Mouse (Mus musculus) retina, adult 2 months (tissue): ENCODE results near the gene Cdh20.

ENCODE experiments used
- DNase-seq: peaks from one replicate; pipeline ENCODE4 v3.0.0-alpha.2; 2012; ENCODE audit warnings: low read depth, low spot score

Gene Cdh20

GRCm38 (mm10) chr1:104768371-104769249 lies at the start of gene Cdh20:
Cdh20 (plus strand) TSS chr1:104768529.
- DNase-seq = no peak

GRCm38 (mm10) chr1:104746816-104747215 lies 21.5 kb upstream of the Cdh20 start:
- DNase-seq = no peak

GRCm38 (mm10) chr1:104747438-104747837 lies 20.9 kb upstream of the Cdh20 start:
- no peak for DNase-seq

GRCm38 (mm10) chr1:104754483-104754882 lies 13.8 kb upstream of the Cdh20 start:
- no peak for DNase-seq

GRCm38 (mm10) chr1:104755896-104756295 lies 12.4 kb upstream of the Cdh20 start:
- DNase-seq = no peak

DNA sequence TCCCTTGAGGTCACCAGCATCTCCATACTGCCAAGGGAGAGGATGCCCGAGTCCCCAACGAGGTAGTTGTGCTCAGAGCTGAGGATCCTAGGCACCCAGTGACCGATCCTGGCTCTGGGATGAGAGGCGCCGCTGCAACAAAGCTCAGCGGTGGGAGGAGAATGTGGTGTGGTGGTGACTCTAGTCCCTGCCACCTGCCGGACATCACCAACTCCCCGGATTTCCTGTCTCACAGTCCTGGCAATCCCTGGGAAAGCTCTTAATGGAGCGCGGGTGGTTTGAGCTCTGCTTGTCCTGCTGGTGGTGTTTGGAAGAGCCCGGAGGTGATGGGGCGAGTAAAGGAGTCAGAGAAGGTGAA lies 900 bp downstream of the Cdh20 start:
- DNase-seq = no peak

- DNase-seq = no peak
These were observed 3.6 kb downstream of the Cdh20 start for GRCm38 (mm10) chr1:104771937-104772336.

GRCm38 (mm10) chr1:104773207-104773606 lies 4.9 kb downstream of the Cdh20 start:
- DNase-seq = no peak

GRCm38 (mm10) chr1:104793488-104793887 lies 25.2 kb downstream of the Cdh20 start:
- no peak for DNase-seq

- DNase-seq = no peak
These were observed 27.8 kb downstream of the Cdh20 start for GRCm38 (mm10) chr1:104796146-104796545.

DNA sequence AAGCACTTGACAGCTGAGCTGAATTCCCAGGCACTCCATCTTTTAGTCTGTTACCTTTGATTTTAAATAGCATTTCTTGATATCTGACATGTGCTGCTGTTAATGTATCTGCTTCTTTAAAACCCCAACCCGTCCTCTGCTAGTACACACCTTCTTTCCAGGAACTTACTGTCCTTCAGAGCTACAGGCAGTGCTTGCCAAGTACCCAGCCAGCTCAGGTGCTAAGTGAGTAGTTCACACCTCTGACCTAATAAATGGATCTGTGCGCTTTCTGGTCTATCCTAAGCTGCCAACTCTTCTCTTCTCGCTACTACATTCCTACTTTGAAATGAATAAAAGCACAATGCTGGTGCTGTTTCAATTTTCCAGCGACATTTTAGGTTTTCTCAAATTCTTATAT lies 28.8 kb downstream of the Cdh20 start:
- DNase-seq = no peak

GRCm38 (mm10) chr1:104804746-104805145 lies 36.4 kb downstream of the Cdh20 start:
- no peak for DNase-seq

DNA sequence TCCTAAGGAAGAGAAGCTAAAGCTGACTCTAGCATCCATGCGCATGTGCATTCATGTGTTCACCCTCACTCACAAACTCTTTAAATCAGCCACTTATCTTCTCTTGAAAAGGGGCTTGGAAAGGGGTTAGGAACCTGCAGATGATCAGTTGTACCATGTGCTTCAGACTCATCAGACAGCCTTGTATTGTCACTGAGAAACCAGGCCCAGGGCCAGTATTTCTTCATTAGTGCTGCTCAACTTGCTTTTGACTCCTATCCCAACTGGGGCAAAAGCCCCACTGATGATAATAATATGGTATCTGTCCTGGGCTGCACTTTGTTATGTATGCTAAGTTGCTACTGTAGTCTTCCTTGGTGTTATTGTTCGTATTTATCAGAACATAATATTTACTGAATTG lies 38.9 kb downstream of the Cdh20 start:
- DNase-seq = no peak

GRCm38 (mm10) chr1:104817510-104817909 lies 49.2 kb downstream of the Cdh20 start:
- DNase-seq = no peak

- DNase-seq = no peak
These were observed 59.8 kb downstream of the Cdh20 start for GRCm38 (mm10) chr1:104828106-104828505.

DNA sequence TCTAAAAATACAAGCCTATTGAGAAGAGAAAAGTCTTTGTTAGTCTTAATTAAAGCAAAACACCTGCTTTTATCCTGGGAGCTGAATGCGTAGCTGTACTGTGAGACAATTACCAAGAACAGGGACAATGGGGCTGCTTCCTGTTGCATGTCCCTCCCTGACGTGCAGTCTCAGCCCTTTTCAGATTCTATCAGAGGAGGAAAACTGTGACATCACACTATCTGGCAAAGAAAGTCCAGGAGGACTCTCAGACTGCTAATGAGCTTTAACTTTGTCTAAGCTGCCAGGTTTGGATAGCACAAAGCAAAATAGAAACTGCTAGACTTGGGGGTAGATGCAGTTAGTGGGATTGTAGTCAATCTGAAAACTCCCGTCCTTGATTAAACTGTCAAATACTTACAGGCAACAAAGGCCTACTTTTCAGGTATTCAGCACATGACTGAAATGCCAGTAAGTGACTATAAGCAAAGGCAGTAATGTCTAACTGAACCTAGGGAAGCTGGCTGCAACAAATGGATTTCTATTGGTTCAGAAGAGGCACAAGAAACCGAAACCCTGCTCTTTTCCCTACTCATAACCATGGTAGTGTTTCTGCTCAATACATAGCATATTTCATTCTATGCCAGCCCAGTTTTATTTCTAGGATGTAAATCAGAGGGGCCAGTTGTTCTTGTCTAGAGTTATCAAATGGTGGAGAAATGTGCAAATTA lies 70.0 kb downstream of the Cdh20 start:
- DNase-seq = no peak

- no peak for DNase-seq
These were observed 70.7 kb downstream of the Cdh20 start for GRCm38 (mm10) chr1:104839051-104839450.

DNA sequence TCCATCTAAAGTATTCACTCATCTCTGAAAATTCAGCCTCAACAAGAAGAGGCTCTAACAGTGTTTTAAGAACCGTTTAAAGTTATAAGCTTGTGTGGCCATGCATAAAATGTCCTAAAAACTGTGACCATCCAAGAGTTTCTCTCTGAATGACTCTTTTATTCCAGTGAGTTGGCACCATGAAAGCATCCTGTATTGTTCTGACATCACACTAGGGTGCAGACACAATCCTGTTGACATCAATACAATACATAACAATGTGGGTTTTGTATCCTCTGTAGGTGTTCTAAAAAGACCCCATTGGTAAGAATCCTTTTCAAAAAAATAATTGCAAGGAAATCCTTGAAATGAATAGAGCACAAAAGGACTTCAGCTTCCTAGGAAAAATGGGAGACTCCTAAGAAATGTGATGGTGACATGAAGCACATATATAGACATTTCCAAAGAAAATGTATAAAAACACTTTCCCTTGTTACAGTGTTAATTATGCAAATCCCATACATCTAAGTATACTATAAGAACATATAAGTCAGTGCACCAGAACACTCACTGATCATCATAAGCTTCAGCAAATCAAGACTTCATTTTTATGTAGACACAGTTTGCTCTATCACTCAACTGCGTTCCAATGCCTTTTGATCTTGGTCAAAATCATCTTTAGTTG lies 80.1 kb downstream of the Cdh20 start:
- no peak for DNase-seq

DNA sequence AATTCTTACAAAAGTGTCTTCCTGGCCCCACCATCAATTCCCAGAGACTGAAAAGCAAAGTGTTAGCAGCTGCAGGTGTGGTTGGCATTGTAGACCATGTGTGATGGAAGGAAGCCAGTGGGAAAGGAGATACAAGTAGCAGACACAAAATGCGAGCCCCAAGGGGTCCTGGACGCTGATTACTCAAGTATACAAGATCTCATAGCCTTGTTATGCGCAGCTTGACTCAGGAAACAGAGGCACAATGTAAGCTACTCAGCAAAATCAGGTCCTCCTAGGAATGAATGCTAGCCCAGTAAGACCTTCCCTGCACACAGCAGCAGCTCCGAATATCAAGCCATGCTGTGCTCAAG lies 80.6 kb downstream of the Cdh20 start:
- no peak for DNase-seq

GRCm38 (mm10) chr1:104877384-104877783 lies 109.1 kb downstream of the Cdh20 start:
- no peak for DNase-seq

DNA sequence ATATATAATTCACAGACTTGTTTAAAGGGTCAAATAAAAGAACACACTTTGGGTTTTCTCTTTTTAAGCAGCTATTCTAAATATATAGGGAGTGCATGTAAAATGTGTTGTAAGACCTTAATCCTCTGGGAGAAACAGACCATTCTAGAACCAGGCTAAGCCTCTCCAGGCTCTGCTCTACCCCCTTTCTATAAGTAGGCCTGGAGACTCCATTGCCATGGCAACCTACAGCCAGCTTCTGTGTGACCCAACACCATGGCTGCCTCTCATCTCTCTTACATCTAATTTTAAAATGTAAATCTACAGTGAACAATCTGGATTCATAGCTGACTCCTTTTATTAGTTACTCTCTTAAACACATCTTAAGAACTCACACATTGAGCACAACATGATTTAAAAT lies 133.5 kb downstream of the Cdh20 start:
- no peak for DNase-seq

GRCm38 (mm10) chr1:104903409-104903808 lies 135.1 kb downstream of the Cdh20 start:
- DNase-seq = no peak

DNA sequence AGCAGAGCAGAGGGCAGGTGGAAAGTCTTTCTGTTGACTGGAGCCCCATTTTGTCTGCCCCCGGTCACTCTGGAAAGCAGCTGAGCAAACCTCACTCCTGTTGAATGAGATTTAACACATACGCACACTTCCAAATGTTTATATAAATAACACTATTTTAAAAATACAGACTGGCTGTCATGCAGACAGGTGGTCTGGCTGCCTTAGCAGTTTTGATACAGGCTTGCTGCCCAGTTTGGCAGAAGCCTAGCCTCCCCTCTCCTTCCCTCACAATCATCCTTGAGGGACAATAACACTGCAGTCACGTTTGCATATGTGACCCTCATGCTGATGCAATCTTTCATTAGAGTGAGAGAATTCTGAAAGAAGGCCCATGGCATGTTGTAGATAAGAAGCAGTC lies 144.1 kb downstream of the Cdh20 start:
- DNase-seq = no peak
